Mouse (Mus musculus) forebrain, embryonic 16.5 days (tissue): ENCODE results near the gene Mgat5. TPM values are rescaled to one million over a fixed set of nuclear protein-coding genes. Genes with fewer than 3 reads are reported as not detected.

Experiments
- ATAC-seq: fragments of 200-750 bp; cut with Nextera tagmentation; 2 replicates; pipeline ENCODE4 v1.8.0; 2017; ENCODE audit warnings: mild to moderate bottlenecking, moderate library complexity
- H3K27ac ChIP-seq: fragments of 300-500 bp; sonication (generic); 2 replicates; pipeline ENCODE4 v1.5.1; 2014; ENCODE audit warnings: low read length, control low read depth
- H3K27me3 ChIP-seq: fragments of 300-500 bp; sonication (generic); replicated peaks from 2 replicates; pipeline ENCODE4 v1.6.1; 2014; ENCODE audit warnings: low read length; ENCODE audit not compliant: control insufficient read depth, insufficient read depth
- H3K36me3 ChIP-seq: fragments of 300-500 bp; sonication (generic); 2 replicates; pipeline ENCODE4 v1.6.1; 2014; ENCODE audit not compliant: control insufficient read depth, insufficient read depth
- H3K4me1 ChIP-seq: fragments of 300-500 bp; sonication (generic); replicated peaks from 2 replicates; pipeline ENCODE4 v1.6.1; 2014; ENCODE audit warnings: low read length; ENCODE audit not compliant: control insufficient read depth, insufficient read depth
- H3K4me2 ChIP-seq: fragments of 300-500 bp; sonication (generic); 2 replicates; pipeline ENCODE4 v1.6.1; 2014; ENCODE audit warnings: mild to moderate bottlenecking, low read length, control low read depth
- H3K4me3 ChIP-seq: fragments of 300-500 bp; sonication (generic); replicated peaks from 2 replicates; pipeline ENCODE4 v1.5.1; 2014; ENCODE audit warnings: mild to moderate bottlenecking, low read length, control low read depth
- H3K9ac ChIP-seq: fragments of 300-500 bp; sonication (generic); replicated peaks from 2 replicates; pipeline ENCODE4 v1.6.1; 2014; ENCODE audit warnings: low read depth, low read length, control low read depth
- H3K9me3 ChIP-seq: fragments of 300-500 bp; sonication (generic); 2 replicates; pipeline ENCODE4 v1.6.1; 2016; ENCODE audit warnings: low read length; ENCODE audit not compliant: control insufficient read depth
- WGBS: fragments of 180-500 bp; shearing (Covaris S2); extraction: QIAGEN DNeasy Blood & Tissue Kit; methylation state at CpG from one replicate; pipeline ENCODE4 v1.1.7; 2014; 5-methylcytosine and 5-hydroxymethylcytosine counted together
- polyA plus RNA-seq: library from polyadenylated mRNA; unstranded; fragments of >200 nt; fragmentation: Nextera tagmentation; extraction: Ambion mirVana; gene quantifications from 2 replicates; pipeline ENCODE4 v1.2.1, GENCODE M21; 2015

The Mgat5 gene
- polyA plus RNA-seq, 1 experiment from 2014 or later: 14.8 TPM

DNA sequence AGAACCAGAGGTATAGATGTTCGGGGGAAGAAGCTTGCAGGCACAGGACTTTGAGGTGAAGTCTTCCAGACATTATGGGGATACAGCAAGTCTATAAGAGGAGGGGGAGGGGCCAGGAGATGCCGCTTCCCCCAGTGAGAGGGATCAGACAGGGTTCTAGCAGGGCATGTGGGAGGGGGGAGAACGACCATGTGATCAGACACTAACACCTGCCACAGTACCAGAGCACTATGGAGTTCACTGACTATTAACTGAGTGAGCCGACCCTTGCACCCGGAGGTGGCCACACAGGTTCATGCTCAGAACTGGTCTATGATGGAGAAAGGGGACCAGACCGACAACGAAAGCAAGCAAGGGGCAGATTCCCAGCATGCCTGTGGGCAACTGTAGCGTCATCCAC lies 318.5 kb downstream of the Mgat5 start:
- Histone ChIP-seq H3K4me3 (no peak overlapping the region), H3K27me3 (peaks cover under 1% of the 10 kb centered on the region), H3K9ac (no peak overlapping the region), H3K9me3 (no peaks in the 10 kb centered on the region), H3K27ac (no peak overlapping the region), H3K4me1 (no peaks in the 10 kb centered on the region), H3K36me3 (no peaks in the 10 kb centered on the region), H3K4me2 (no peak overlapping the region)
- WGBS: 88% methylated on average over 8 of the region's 8 CpGs
- ATAC-seq: no peak

GRCm38 (mm10) chr1:127530849-127531580 lies 326.2 kb downstream of the Mgat5 start:
- Histone ChIP-seq H3K4me3 (no peak overlapping the region), H3K27me3 (peaks cover 29% of the 10 kb centered on the region), H3K4me2 (peak overlapping the region; percentile 25), H3K9ac (no peak overlapping the region), H3K4me1 (peaks cover 11% of the 10 kb centered on the region), H3K9me3 (no peaks in the 10 kb centered on the region), H3K27ac (peak overlapping the region; percentile 72), H3K36me3 (no peaks in the 10 kb centered on the region)
- WGBS: 7% methylated on average over 14 of the region's 14 CpGs
- peak; percentile 98 for ATAC-seq

GRCm38 (mm10) chr1:127531723-127532122 lies 326.9 kb downstream of the Mgat5 start:
- WGBS: 47% methylated on average over 5 of the region's 5 CpGs
- H3K4me1 ChIP-seq: peaks cover 16% of the 10 kb centered on the region
- no peak overlapping the region for H3K9ac ChIP-seq
- no peaks in the 10 kb centered on the region for H3K36me3 ChIP-seq
- no peak for ATAC-seq
- peak overlapping the region; percentile 72 for H3K27ac ChIP-seq
- no peak overlapping the region for H3K4me3 ChIP-seq
- peak overlapping the region; percentile 25 for H3K4me2 ChIP-seq
- H3K27me3 ChIP-seq: peaks cover 30% of the 10 kb centered on the region
- no peaks in the 10 kb centered on the region for H3K9me3 ChIP-seq

DNA sequence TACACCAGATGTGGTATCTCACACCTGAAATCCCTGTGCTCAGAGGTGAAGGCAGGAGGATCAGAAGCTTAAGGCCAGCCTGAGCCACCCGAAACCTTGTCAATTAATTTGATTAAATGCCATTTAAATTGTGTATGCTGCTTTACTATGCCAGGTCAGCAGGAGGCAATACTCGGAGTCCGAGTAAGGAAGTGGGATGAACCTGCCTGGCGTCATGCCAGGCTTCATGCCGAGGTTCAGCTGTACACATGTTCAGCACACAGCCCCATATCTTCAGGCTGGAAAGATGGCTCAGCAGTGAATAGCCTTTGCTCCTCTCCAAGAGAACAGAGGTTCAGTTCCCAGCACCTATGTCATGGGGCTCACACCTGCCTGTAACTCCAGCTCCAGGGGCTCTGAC lies 331.6 kb downstream of the Mgat5 start:
- Histone ChIP-seq H3K27ac (no peak overlapping the region), H3K4me2 (peak overlapping the region; percentile 47; the same call in 1 of the 2 replicates)
- no peak for ATAC-seq

GRCm38 (mm10) chr1:127537204-127538038 lies 332.6 kb downstream of the Mgat5 start:
- WGBS: 4% methylated on average over 17 of the region's 17 CpGs
- peak overlapping the region; percentile 31 for H3K27ac ChIP-seq
- peak overlapping the region; percentile 17 for H3K4me3 ChIP-seq

More for the DNA sequence above, 331.6 kb downstream of the Mgat5 start:
- Histone ChIP-seq H3K9me3 (no peaks in the 10 kb centered on the region), H3K36me3 (no peaks in the 10 kb centered on the region), H3K27me3 (peaks cover 18% of the 10 kb centered on the region), H3K4me3 (no peak overlapping the region), H3K4me1 (peaks cover 19% of the 10 kb centered on the region), H3K9ac (no peak overlapping the region)
- whole genome bisulfite sequencing: 29% methylated on average over 5 of the region's 5 CpGs

More at GRCm38 (mm10) chr1:127537204-127538038, 332.6 kb downstream of the Mgat5 start:
- H3K9me3 ChIP-seq: no peaks in the 10 kb centered on the region
- H3K36me3 ChIP-seq: no peaks in the 10 kb centered on the region
- peaks cover 16% of the 10 kb centered on the region for H3K4me1 ChIP-seq
- peak; percentile 90 for ATAC-seq
- peaks cover 18% of the 10 kb centered on the region for H3K27me3 ChIP-seq
- H3K4me2 ChIP-seq: peak overlapping the region; percentile 47
- H3K9ac ChIP-seq: peak overlapping the region; percentile 24
